Mouse (Mus musculus) midbrain, embryonic 16.5 days (tissue): ENCODE measurements around the gene Apex1. TPM values are rescaled to one million over a fixed set of nuclear protein-coding genes. Genes with fewer than 3 reads are reported as not detected.

Experiments
- ATAC-seq: fragments of 200-750 bp; cut with Nextera tagmentation; 2 replicates; pipeline ENCODE4 v1.8.0; 2017; ENCODE audit warnings: moderate TSS enrichment
- H3K27ac ChIP-seq: fragments of 300-500 bp; sonication (generic); 2 replicates; pipeline ENCODE4 v1.5.1; 2014; ENCODE audit warnings: mild to moderate bottlenecking, low read length, mixed read lengths
- H3K27me3 ChIP-seq: fragments of 300-500 bp; sonication (generic); 2 replicates; pipeline ENCODE4 v1.6.1; 2014; ENCODE audit warnings: low read depth, low read length, mixed read lengths; ENCODE audit not compliant: control insufficient read depth, insufficient read depth
- H3K36me3 ChIP-seq: fragments of 300-500 bp; sonication (generic); 2 replicates; pipeline ENCODE4 v1.6.1; 2014; ENCODE audit warnings: mild to moderate bottlenecking, low read length, moderate library complexity, mixed read lengths; ENCODE audit not compliant: control insufficient read depth, insufficient read depth
- H3K4me1 ChIP-seq: fragments of 300-500 bp; sonication (generic); 2 replicates; pipeline ENCODE4 v1.6.1; 2014; ENCODE audit warnings: mild to moderate bottlenecking, low read length, mixed read lengths; ENCODE audit not compliant: control insufficient read depth, insufficient read depth
- H3K4me2 ChIP-seq: fragments of 300-500 bp; sonication (generic); 2 replicates; pipeline ENCODE4 v1.6.1; 2014; ENCODE audit warnings: mild to moderate bottlenecking, low read length, mixed read lengths
- H3K4me3 ChIP-seq: fragments of 300-500 bp; sonication (generic); 2 replicates; pipeline ENCODE4 v1.5.1; 2014; ENCODE audit warnings: low read depth, mild to moderate bottlenecking, low read length, moderate library complexity, mixed read lengths
- H3K9ac ChIP-seq: fragments of 300-500 bp; sonication (generic); 2 replicates; pipeline ENCODE4 v1.6.1; 2014; ENCODE audit warnings: low read depth, low read length, mixed read lengths
- H3K9me3 ChIP-seq: fragments of 300-500 bp; sonication (generic); replicated peaks from 2 replicates; pipeline ENCODE4 v1.6.1; 2014; ENCODE audit warnings: mild to moderate bottlenecking, low read length, mixed read lengths; ENCODE audit not compliant: control insufficient read depth, poor library complexity, severe bottlenecking
- WGBS: fragments of 180-500 bp; shearing (Covaris S2); extraction: QIAGEN DNeasy Blood & Tissue Kit; methylation state at CpG from one replicate; pipeline ENCODE4 v1.1.7; 2014; 5-methylcytosine and 5-hydroxymethylcytosine counted together
- polyA plus RNA-seq: library from polyadenylated mRNA; unstranded; fragments of >200 nt; fragmentation: Nextera tagmentation; extraction: Ambion mirVana; gene quantifications from 2 replicates; pipeline ENCODE4 v1.2.1, GENCODE M21; 2015

Gene Apex1
- polyA plus RNA-seq, 1 experiment from 2014 or later: 173 TPM

- 33% methylated on average over 4 of the region's 4 CpGs for WGBS
- H3K4me3 ChIP-seq: no peak overlapping the region
- H3K27me3 ChIP-seq: no peaks in the 10 kb centered on the region
- ATAC-seq: no peak
- no peak overlapping the region for H3K9ac ChIP-seq
- H3K36me3 ChIP-seq: no peaks in the 10 kb centered on the region
- no peaks in the 10 kb centered on the region for H3K9me3 ChIP-seq
- no peak overlapping the region for H3K27ac ChIP-seq
- no peak overlapping the region for H3K4me2 ChIP-seq
- peaks cover 9% of the 10 kb centered on the region; the same call in 1 of the 2 replicates for H3K4me1 ChIP-seq
Observed at GRCm38 (mm10) chr14:50973700-50974099, 48.9 kb downstream of the Apex1 start.

GRCm38 (mm10) chr14:50975001-50975400 lies 50.2 kb downstream of the Apex1 start:
- no peak for ATAC-seq
- H3K36me3 ChIP-seq: no peaks in the 10 kb centered on the region
- H3K27me3 ChIP-seq: no peaks in the 10 kb centered on the region
- no peak overlapping the region for H3K27ac ChIP-seq
- H3K4me2 ChIP-seq: no peak overlapping the region
- WGBS: 44% methylated on average over 5 of the region's 5 CpGs
- no peak overlapping the region for H3K4me3 ChIP-seq
- H3K9me3 ChIP-seq: no peaks in the 10 kb centered on the region
- no peak overlapping the region for H3K9ac ChIP-seq
- H3K4me1 ChIP-seq: peaks cover 2% of the 10 kb centered on the region; the same call in 1 of the 2 replicates

- H3K27ac ChIP-seq: no peak overlapping the region
- no peak overlapping the region for H3K9ac ChIP-seq
- WGBS: 6% methylated on average over 9 of the region's 9 CpGs
- peaks cover 2% of the 10 kb centered on the region; the same call in 1 of the 2 replicates for H3K4me1 ChIP-seq
- H3K27me3 ChIP-seq: no peaks in the 10 kb centered on the region
- no peaks in the 10 kb centered on the region for H3K36me3 ChIP-seq
- no peak overlapping the region for H3K4me3 ChIP-seq
- no peak overlapping the region for H3K4me2 ChIP-seq
- no peaks in the 10 kb centered on the region for H3K9me3 ChIP-seq
- no peak for ATAC-seq
Observed at GRCm38 (mm10) chr14:50976674-50977073, 51.9 kb downstream of the Apex1 start.

Other genes with a start within 250 kb of the Apex1 start
- not detected in 2 replicates for gene Olfr747, start 231.8 kb upstream of the Apex1 start, polyA plus RNA-seq
- not detected in 2 replicates for gene Olfr748, start 217.6 kb upstream of the Apex1 start, polyA plus RNA-seq
- gene Olfr749, start 179.9 kb upstream of the Apex1 start, polyA plus RNA-seq: not detected in 2 replicates
- gene Ttc5, start 139.4 kb upstream of the Apex1 start, polyA plus RNA-seq: 132 and 133 TPM in 2 replicates
- not detected in 2 replicates for gene Ccnb1ip1, start 117.2 kb upstream of the Apex1 start, polyA plus RNA-seq
- gene Parp2, start 117.1 kb upstream of the Apex1 start, polyA plus RNA-seq: 39.1 and 41.5 TPM in 2 replicates
- gene Tep1, start 54.4 kb upstream of the Apex1 start, polyA plus RNA-seq: 1.6 and 2.9 TPM in 2 replicates
- 2.4 and 2.8 TPM in 2 replicates for gene Klhl33, start 27.5 kb upstream of the Apex1 start, polyA plus RNA-seq
- gene Osgep, start 75 bp upstream of the Apex1 start, polyA plus RNA-seq: 113 and 117 TPM in 2 replicates
- 95.0 and 99.5 TPM in 2 replicates for gene Pip4p1, start 5.9 kb downstream of the Apex1 start, polyA plus RNA-seq
- gene Pnp, start 6.1 kb downstream of the Apex1 start, polyA plus RNA-seq: 20.8 and 22.8 TPM in 2 replicates
- not detected in 2 replicates for gene Gm49342, start 19.5 kb downstream of the Apex1 start, polyA plus RNA-seq
- 1.1 and 1.3 TPM in 2 replicates for gene Pnp2, start 31.0 kb downstream of the Apex1 start, polyA plus RNA-seq
- not detected in 2 replicates for gene Rnase10, start 82.8 kb downstream of the Apex1 start, polyA plus RNA-seq
- not detected in 2 replicates for gene Rnase9, start 116.9 kb downstream of the Apex1 start, polyA plus RNA-seq
- gene Rnase11, start 125.2 kb downstream of the Apex1 start, polyA plus RNA-seq: not detected in 2 replicates
- not detected in 2 replicates for gene Rnase12, start 132.7 kb downstream of the Apex1 start, polyA plus RNA-seq
- gene Olfr750, start 149.5 kb downstream of the Apex1 start, polyA plus RNA-seq: 0.07 TPM in 1 of 2 replicates, not detected in the other
- 13.6 and 15.2 TPM in 2 replicates for gene Rnase4, start 166.1 kb downstream of the Apex1 start, polyA plus RNA-seq
- 3.1 and 3.2 TPM in 2 replicates for gene Ang, start 166.2 kb downstream of the Apex1 start, polyA plus RNA-seq
- gene Eddm3b, start 189.5 kb downstream of the Apex1 start, polyA plus RNA-seq: not detected in 2 replicates
- gene Rnase6, start 198.9 kb downstream of the Apex1 start, polyA plus RNA-seq: 0.77 and 0.91 TPM in 2 replicates
- gene Rnase1, start 221.8 kb downstream of the Apex1 start, polyA plus RNA-seq: 0.57 TPM in 1 of 2 replicates, not detected in the other
- gene Rnase2b, start 237.3 kb downstream of the Apex1 start, polyA plus RNA-seq: not detected in 2 replicates